32 mouse cellular contexts compared by ENCODE assay signal in genomic region chr4:33470671-33471302, GRCm38 (mm10).
A peak's percentile ranks its signal among the peaks of the same experiment; 100 is the strongest.
DNase-seq lines count a peak whose midpoint lies in the region; ATAC-seq and TF ChIP-seq lines count a peak whose summit lies in the region.
"Had no signal": no experiment of that assay in that cellular context is flagged by ENCODE, and none has a peak within 500 bp of the region (broad histone marks: within the 10 kb centered on the region; RNA-seq: fewer than 3 reads in every experiment).

No protein-coding gene starts in this region.

- no peaks in the 10 kb centered on the region for H3K27me3 ChIP-seq in heart, embryonic 11.5 days (ENCODE audit: control insufficient read depth, insufficient read depth, low read length)
- no peaks in the 10 kb centered on the region for H3K27me3 ChIP-seq in heart, embryonic 10.5 days (ENCODE audit: insufficient read depth, poor library complexity, severe bottlenecking)
- H3K27me3 ChIP-seq in liver, embryonic 12.5 days (replicated peaks) = no peaks in the 10 kb centered on the region
- no peaks in the 10 kb centered on the region for H3K27me3 ChIP-seq in liver, postnatal 0 days (ENCODE audit: insufficient read depth, low read length)
- H3K27me3 ChIP-seq: CH12.LX; embryonic facial prominence, embryonic 13.5 days; forebrain, embryonic 12.5 days; heart, embryonic 15.5 days; hindbrain, embryonic 12.5 days; midbrain, embryonic 15.5 days; neural tube, embryonic 15.5 days had no signal

- no peak overlapping the region for H3K27ac ChIP-seq in heart, embryonic 11.5 days (ENCODE audit: low read depth, low read length)
- no peak overlapping the region for H3K27ac ChIP-seq in heart, embryonic 10.5 days
- H3K27ac ChIP-seq in liver, embryonic 12.5 days = peak overlapping the region; percentile 93
- peak overlapping the region; percentile 72 for H3K27ac ChIP-seq in liver, postnatal 0 days (ENCODE audit: low read depth)
- H3K27ac ChIP-seq: embryonic facial prominence, embryonic 13.5 days; forebrain, embryonic 12.5 days; heart, embryonic 15.5 days; hindbrain, embryonic 12.5 days; layer of hippocampus, adult 2 months; midbrain, embryonic 10.5 days; midbrain, embryonic 15.5 days; neural tube, embryonic 15.5 days had no signal

- no peak overlapping the region for H3K4me3 ChIP-seq in heart, embryonic 11.5 days (ENCODE audit: low read depth, low read length)
- H3K4me3 ChIP-seq in heart, embryonic 10.5 days = no peak overlapping the region
- H3K4me3 ChIP-seq in liver, embryonic 12.5 days = no peak overlapping the region
- no peak overlapping the region for H3K4me3 ChIP-seq in liver, postnatal 0 days (ENCODE audit: low read depth, low read length)
- H3K4me3 ChIP-seq: embryonic facial prominence, embryonic 13.5 days; erythroblast, embryonic 14.5 days; forebrain, embryonic 12.5 days; heart, embryonic 15.5 days; hindbrain, embryonic 12.5 days; layer of hippocampus, adult 2 months; midbrain, embryonic 10.5 days; midbrain, embryonic 15.5 days; neural tube, embryonic 15.5 days had no signal

- intact Hi-C loops in heart, postnatal 25 days (cut with DNase I) = no loop called here

- TF ChIP-seq EP300 in liver, postnatal 0 days (IDR thresholded peaks at IDR 0.05; ENCODE audit: low read depth) = peak; percentile 87

- no peaks in the 10 kb centered on the region for H3K9me3 ChIP-seq in heart, embryonic 11.5 days (replicated peaks; ENCODE audit: control insufficient read depth, low read length)
- no peaks in the 10 kb centered on the region for H3K9me3 ChIP-seq in heart, embryonic 10.5 days
- H3K9me3 ChIP-seq in liver, embryonic 12.5 days (replicated peaks) = no peaks in the 10 kb centered on the region
- H3K9me3 ChIP-seq in liver, postnatal 0 days (ENCODE audit: low read length) = no peaks in the 10 kb centered on the region
- H3K9me3 ChIP-seq: embryonic facial prominence, embryonic 13.5 days; forebrain, embryonic 12.5 days; heart, embryonic 15.5 days; hindbrain, embryonic 12.5 days; midbrain, embryonic 10.5 days; midbrain, embryonic 15.5 days; neural tube, embryonic 15.5 days had no signal

- 86% methylated on average over 1 of the region's 1 CpGs for WGBS in heart, embryonic 11.5 days (ENCODE audit: insufficient replicate concordance)
- WGBS in heart, embryonic 10.5 days = 92% methylated on average over 1 of the region's 1 CpGs
- 52% methylated on average over 1 of the region's 1 CpGs for WGBS in liver, embryonic 12.5 days (ENCODE audit: insufficient replicate concordance)
- 83% methylated on average over 1 of the region's 1 CpGs for WGBS in liver, postnatal 0 days (ENCODE audit: insufficient replicate concordance)

- no peaks in the 10 kb centered on the region; the same call in 1 of the 2 replicates for H3K4me1 ChIP-seq in heart, embryonic 11.5 days (ENCODE audit: control insufficient read depth, insufficient read depth, low read length)
- no peaks in the 10 kb centered on the region for H3K4me1 ChIP-seq in heart, embryonic 10.5 days
- peaks cover 60% of the 10 kb centered on the region for H3K4me1 ChIP-seq in liver, embryonic 12.5 days
- H3K4me1 ChIP-seq in liver, postnatal 0 days (ENCODE audit: insufficient read depth) = peaks cover 17% of the 10 kb centered on the region
- H3K4me1 ChIP-seq: embryonic facial prominence, embryonic 13.5 days; forebrain, embryonic 12.5 days; heart, embryonic 15.5 days; hindbrain, embryonic 12.5 days; midbrain, embryonic 10.5 days; midbrain, embryonic 15.5 days; neural tube, embryonic 15.5 days had no signal

- no peak overlapping the region for H3K9ac ChIP-seq in heart, embryonic 11.5 days (ENCODE audit: low read depth, low read length)
- H3K9ac ChIP-seq in liver, embryonic 12.5 days = peak overlapping the region; percentile 59
- H3K9ac ChIP-seq in liver, postnatal 0 days (replicated peaks) = no peak overlapping the region
- H3K9ac ChIP-seq: embryonic facial prominence, embryonic 13.5 days; forebrain, embryonic 12.5 days; heart, embryonic 15.5 days; hindbrain, embryonic 12.5 days; lung, embryonic 14.5 days; midbrain, embryonic 15.5 days; neural tube, embryonic 15.5 days had no signal

- H3K36me3 ChIP-seq in heart, embryonic 11.5 days (ENCODE audit: control insufficient read depth, insufficient read depth, low read length) = no peaks in the 10 kb centered on the region
- H3K36me3 ChIP-seq in heart, embryonic 10.5 days = no peaks in the 10 kb centered on the region
- H3K36me3 ChIP-seq in liver, embryonic 12.5 days = peaks cover 2% of the 10 kb centered on the region; the same call in 1 of the 2 replicates
- no peaks in the 10 kb centered on the region for H3K36me3 ChIP-seq in liver, postnatal 0 days (replicated peaks; ENCODE audit: insufficient read depth, low read length)
- H3K36me3 ChIP-seq: embryonic facial prominence, embryonic 13.5 days; forebrain, embryonic 12.5 days; heart, embryonic 15.5 days; hindbrain, embryonic 12.5 days; midbrain, embryonic 10.5 days; midbrain, embryonic 15.5 days; neural tube, embryonic 15.5 days had no signal

- ATAC-seq in heart, embryonic 11.5 days (replicated peaks; ENCODE audit: insufficient number of reproducible peaks, low FRiP score, low TSS enrichment) = peak; percentile 68; the same call in 1 of the 2 replicates
- peak; percentile 66 for ATAC-seq in erythroblast, adult 5-6 weeks (replicated peaks; ENCODE audit: low FRiP score, poor library complexity, severe bottlenecking)
- ATAC-seq in liver, embryonic 12.5 days = peak; percentile 79
- peak; percentile 60 for ATAC-seq in liver, postnatal 0 days
- ATAC-seq: midbrain, embryonic 15.5 days had no signal

- no peak overlapping the region for H3K4me2 ChIP-seq in heart, embryonic 11.5 days
- peak overlapping the region; percentile 34 for H3K4me2 ChIP-seq in liver, embryonic 12.5 days
- H3K4me2 ChIP-seq in liver, postnatal 0 days (ENCODE audit: low read depth, low read length) = no peak overlapping the region
- H3K4me2 ChIP-seq: embryonic facial prominence, embryonic 13.5 days; forebrain, embryonic 12.5 days; heart, embryonic 15.5 days; hindbrain, embryonic 12.5 days; lung, embryonic 14.5 days; midbrain, embryonic 15.5 days; neural tube, embryonic 15.5 days had no signal

- DNase-seq in heart, embryonic 10.5 days (ENCODE audit: low spot score) = no peak
- DNase-seq in liver, postnatal 0 days = no peak
- no peak for DNase-seq in testis, postnatal 14 days (ENCODE audit: low spot score)
- DNase-seq in heart, postnatal 25 days (ENCODE audit: low spot score) = no peak
- DNase-seq in T-cell, adult 2 months (ENCODE audit: low spot score) = no peak
- DNase-seq: adrenal gland, postnatal 10 days; cerebellum, adult 8-10 months; cerebellum, postnatal 36 days; embryo, embryonic 11 days; gastrocnemius, postnatal 10 days; heart, postnatal 36 days; kidney, adult 2 months; kidney, postnatal 36 days; left cerebral cortex, postnatal 4 days; lung, embryonic 14.5 days; lung, postnatal 14 days; right cerebral cortex, postnatal 25 days; thymus, adult 2 months; thymus, postnatal 36 days had no signal

- TF ChIP-seq CTCF in liver, postnatal 0 days (IDR thresholded peaks at IDR 0.05; ENCODE audit: low read depth) = no peak

Comparison
In these comparisons a context has a peak if more than half of its experiments do, and no peak if none do; other contexts are left out.
1. H3K27ac ChIP-seq: peak in liver, embryonic 12.5 days (single experiment) and liver, postnatal 0 days (single experiment); none in heart, embryonic 11.5 days (single experiment) and heart, embryonic 10.5 days (single experiment).
2. Peak in every context shown above with its lines, with median percentiles within 50 percentile points of each other: ATAC-seq.